Mouse (Mus musculus) liver, embryonic 14.5 days (tissue): ENCODE data around the gene Gm16181.
A peak's percentile ranks its signal among the peaks of the same experiment; 100 is the strongest.

Experiments
- CTCF ChIP-seq: IDR thresholded peaks from 2 replicates; pipeline ENCODE4 v1.5.1; 2016; ENCODE audit warnings: antibody characterized with exemption, low read depth, control low read depth
- EP300 ChIP-seq: IDR thresholded peaks from 2 replicates; pipeline ENCODE4 v1.6.1; 2016; ENCODE audit warnings: antibody characterized with exemption, low read depth

- TF ChIP-seq CTCF: peak; percentile 95
- no peak for TF ChIP-seq EP300
Measured at GRCm38 (mm10) chr17:35178528-35178927, 42.1 kb upstream of the Gm16181 start.
